Mouse (Mus musculus) small intestine, adult 2 months (tissue): ENCODE results near the gene Idh3b.

Source experiments
- CTCF ChIP-seq: fragments of 200-500 bp; IDR thresholded peaks from 2 replicates; pipeline ENCODE4 v1.5.1; 2012; ENCODE audit warnings: low read depth, mild to moderate bottlenecking, control low read depth, inconsistent platforms, low read length, moderate library complexity, mixed read lengths; ENCODE audit not compliant: insufficient replicate concordance, insufficient read length; ENCODE audit errors: extremely low read depth
- POLR2A ChIP-seq: fragments of 200-500 bp; IDR thresholded peaks from 2 replicates; pipeline ENCODE4 v1.6.1; 2012; ENCODE audit warnings: low read depth, mild to moderate bottlenecking, control low read depth, inconsistent platforms, low read length, moderate library complexity

- no peak for TF ChIP-seq POLR2A
- TF ChIP-seq CTCF, result no peak
Measured at GRCm38 (mm10) chr2:130248226-130248625, 36.1 kb downstream of the Idh3b start.
